Mouse (Mus musculus): ENCODE measurements around the gene Abcd2.

- TF ChIP-seq CTCF (IDR thresholded peaks at IDR 0.05; ENCODE audit: extremely low read depth, insufficient read depth, low read length) (no peak), POLR2A (IDR thresholded peaks at IDR 0.05; ENCODE audit: extremely low read depth, insufficient read depth, low read length) (no peak)
Measured at GRCm38 (mm10) chr15:91202486-91202885, 10.9 kb upstream of the Abcd2 start.

All from cortical plate, adult 2 months (tissue).